Mouse (Mus musculus) limb, embryonic 13.5 days (tissue): ENCODE results near the gene S1pr5. TPM values are rescaled to one million over a fixed set of nuclear protein-coding genes. Genes with fewer than 3 reads are reported as not detected.

Experiments used
- ATAC-seq: fragments of 200-750 bp; cut with Nextera tagmentation; 2 replicates; pipeline ENCODE4 v1.8.0; 2017; ENCODE audit warnings: low read depth, moderate number of reproducible peaks, moderate TSS enrichment; ENCODE audit not compliant: low FRiP score
- H3K27ac ChIP-seq: fragments of 300-500 bp; sonication (generic); 2 replicates; pipeline ENCODE4 v1.5.1; 2015; ENCODE audit warnings: inconsistent platforms, mild to moderate bottlenecking, moderate library complexity
- H3K27me3 ChIP-seq: fragments of 300-500 bp; sonication (generic); 2 replicates; pipeline ENCODE4 v1.6.1; 2015; ENCODE audit warnings: mild to moderate bottlenecking, inconsistent platforms
- H3K36me3 ChIP-seq: fragments of 300-500 bp; sonication (generic); 2 replicates; pipeline ENCODE4 v1.6.1; 2015; ENCODE audit warnings: inconsistent platforms, mild to moderate bottlenecking, moderate library complexity
- H3K4me1 ChIP-seq: fragments of 300-500 bp; sonication (generic); 2 replicates; pipeline ENCODE4 v1.6.1; 2015; ENCODE audit warnings: inconsistent platforms
- H3K4me2 ChIP-seq: fragments of 300-500 bp; sonication (generic); replicated peaks from 2 replicates; pipeline ENCODE4 v1.6.1; 2015; ENCODE audit warnings: inconsistent platforms, mild to moderate bottlenecking, moderate library complexity
- H3K4me3 ChIP-seq: fragments of 300-500 bp; sonication (generic); 2 replicates; pipeline ENCODE4 v1.5.1; 2015; ENCODE audit warnings: moderate library complexity, mild to moderate bottlenecking, inconsistent platforms
- H3K9ac ChIP-seq: fragments of 300-500 bp; sonication (generic); 2 replicates; pipeline ENCODE4 v1.6.1; 2015; ENCODE audit warnings: mild to moderate bottlenecking, inconsistent platforms
- H3K9me3 ChIP-seq: fragments of 300-500 bp; sonication (generic); 2 replicates; pipeline ENCODE4 v1.6.1; 2016; ENCODE audit warnings: inconsistent platforms
- WGBS: fragments of 180-500 bp; shearing (Covaris S2); methylation state at CpG from one replicate; pipeline ENCODE4 v1.1.7; 2015; 5-methylcytosine and 5-hydroxymethylcytosine counted together
- polyA plus RNA-seq: library from polyadenylated mRNA; unstranded; fragments of >200 nt; fragmentation: Nextera tagmentation; extraction: Ambion mirVana; gene quantifications from 2 replicates; pipeline ENCODE4 v1.2.1, GENCODE M21; 2015

The S1pr5 gene
- polyA plus RNA-seq, 1 experiment from 2014 or later: 0.83 TPM

- peak overlapping the region; percentile 55 for H3K4me3 ChIP-seq
- H3K4me2 ChIP-seq: peak overlapping the region; percentile 93
- WGBS: under 1% methylated on average over 72 of the region's 72 CpGs
- H3K27me3 ChIP-seq: peaks cover 80% of the 10 kb centered on the region
- peak overlapping the region; percentile 66 for H3K9ac ChIP-seq
- H3K9me3 ChIP-seq: no peaks in the 10 kb centered on the region; the same call in 1 of the 2 replicates
- H3K4me1 ChIP-seq: peaks cover 30% of the 10 kb centered on the region
- no peak overlapping the region for H3K27ac ChIP-seq
- H3K36me3 ChIP-seq: no peaks in the 10 kb centered on the region
- no peak for ATAC-seq
Observed at GRCm38 (mm10) chr9:21244428-21245112, 3.7 kb downstream of the S1pr5 start.

GRCm38 (mm10) chr9:21243826-21244427, 4.3 kb downstream of the S1pr5 start:
- no peak overlapping the region for H3K27ac ChIP-seq
- H3K9ac ChIP-seq: peak overlapping the region; percentile 66
- ATAC-seq: no peak

GRCm38 (mm10) chr9:21241343-21241742, 6.9 kb downstream of the S1pr5 start:
- Histone ChIP-seq H3K9me3 (no peaks in the 10 kb centered on the region; the same call in 1 of the 2 replicates), H3K36me3 (peaks cover 8% of the 10 kb centered on the region; the same call in 1 of the 2 replicates), H3K4me2 (no peak overlapping the region), H3K4me3 (no peak overlapping the region), H3K4me1 (peaks cover 42% of the 10 kb centered on the region), H3K27ac (no peak overlapping the region), H3K27me3 (peaks cover 48% of the 10 kb centered on the region), H3K9ac (no peak overlapping the region)
- WGBS: 5% methylated on average over 11 of the region's 11 CpGs
- no peak for ATAC-seq

More at GRCm38 (mm10) chr9:21243826-21244427, 4.3 kb downstream of the S1pr5 start:
- H3K4me3 ChIP-seq: peak overlapping the region; percentile 55
- WGBS: 10% methylated on average over 42 of the region's 42 CpGs
- H3K4me1 ChIP-seq: peaks cover 33% of the 10 kb centered on the region
- H3K9me3 ChIP-seq: no peaks in the 10 kb centered on the region; the same call in 1 of the 2 replicates
- peaks cover 74% of the 10 kb centered on the region for H3K27me3 ChIP-seq
- H3K36me3 ChIP-seq: no peaks in the 10 kb centered on the region
- H3K4me2 ChIP-seq: peak overlapping the region; percentile 93

GRCm38 (mm10) chr9:21239465-21239848, 8.8 kb downstream of the S1pr5 start:
- Histone ChIP-seq H3K9me3 (no peaks in the 10 kb centered on the region; the same call in 1 of the 2 replicates), H3K36me3 (peaks cover 25% of the 10 kb centered on the region), H3K27me3 (peaks cover 29% of the 10 kb centered on the region), H3K4me1 (peaks cover 34% of the 10 kb centered on the region), H3K4me2 (peak overlapping the region; percentile 72), H3K4me3 (peak overlapping the region; percentile 78), H3K9ac (peak overlapping the region; percentile 93), H3K27ac (peak overlapping the region; percentile 95)
- 50% methylated on average over 4 of the region's 4 CpGs for WGBS
- ATAC-seq: no peak

GRCm38 (mm10) chr9:21238733-21239464, 9.3 kb downstream of the S1pr5 start, which contains the start of gene Keap1:
Gene Keap1, minus strand, starts transcription at chr9:21239361.
- peaks cover 31% of the 10 kb centered on the region for H3K36me3 ChIP-seq
- no peaks in the 10 kb centered on the region; the same call in 1 of the 2 replicates for H3K9me3 ChIP-seq
- peak; percentile 81 for ATAC-seq

GRCm38 (mm10) chr9:21238004-21238732, 10.1 kb downstream of the S1pr5 start:
- WGBS: under 1% methylated on average over 31 of the region's 31 CpGs
- H3K27ac ChIP-seq: peak overlapping the region; percentile 95
- peaks cover 16% of the 10 kb centered on the region for H3K27me3 ChIP-seq
- no peaks in the 10 kb centered on the region; the same call in 1 of the 2 replicates for H3K9me3 ChIP-seq
- ATAC-seq: peak; percentile 38
- H3K4me3 ChIP-seq: peak overlapping the region; percentile 78
- peak overlapping the region; percentile 93 for H3K9ac ChIP-seq
- peaks cover 24% of the 10 kb centered on the region for H3K4me1 ChIP-seq
- H3K4me2 ChIP-seq: peak overlapping the region; percentile 72
- peaks cover 38% of the 10 kb centered on the region for H3K36me3 ChIP-seq

More at GRCm38 (mm10) chr9:21238733-21239464, 9.3 kb downstream of the S1pr5 start, which contains the start of gene Keap1:
- H3K4me2 ChIP-seq: peak within 1 kb of the TSS; percentile 72
- H3K4me3 ChIP-seq: peak within 1 kb of the TSS; percentile 78
- peaks cover 23% of the 10 kb centered on the region for H3K27me3 ChIP-seq
- H3K27ac ChIP-seq: peak within 1 kb of the TSS; percentile 95
- H3K9ac ChIP-seq: peak within 1 kb of the TSS; percentile 93
- under 1% methylated on average over 59 of the region's 90 CpGs for WGBS
- peaks cover 28% of the 10 kb centered on the region for H3K4me1 ChIP-seq

- peak overlapping the region; percentile 95 for H3K27ac ChIP-seq
- WGBS: 23% methylated on average over 19 of the region's 19 CpGs
- H3K4me2 ChIP-seq: peak overlapping the region; percentile 72
- H3K9me3 ChIP-seq: no peaks in the 10 kb centered on the region
- peak overlapping the region; percentile 78 for H3K4me3 ChIP-seq
- peak; percentile 34 for ATAC-seq
- H3K27me3 ChIP-seq: peaks cover 9% of the 10 kb centered on the region
- peaks cover 45% of the 10 kb centered on the region for H3K36me3 ChIP-seq
- H3K9ac ChIP-seq: peak overlapping the region; percentile 93
- H3K4me1 ChIP-seq: peaks cover 24% of the 10 kb centered on the region
Observed at GRCm38 (mm10) chr9:21237368-21238003, 10.8 kb downstream of the S1pr5 start.

- ATAC-seq: no peak
- Histone ChIP-seq H3K4me2 (peak overlapping the region; percentile 72), H3K9ac (peak overlapping the region; percentile 93), H3K27me3 (peaks cover 4% of the 10 kb centered on the region), H3K27ac (peak overlapping the region; percentile 95; the same call in 1 of the 2 replicates), H3K36me3 (peaks cover 50% of the 10 kb centered on the region), H3K9me3 (no peaks in the 10 kb centered on the region), H3K4me1 (peaks cover 24% of the 10 kb centered on the region), H3K4me3 (peak overlapping the region; percentile 78)
- WGBS: 88% methylated on average over 25 of the region's 25 CpGs
Observed at GRCm38 (mm10) chr9:21236991-21237367, 11.3 kb downstream of the S1pr5 start.

GRCm38 (mm10) chr9:21235341-21235740, 12.9 kb downstream of the S1pr5 start:
- ATAC-seq: no peak
- 84% methylated on average over 4 of the region's 4 CpGs for WGBS
- peaks cover 24% of the 10 kb centered on the region for H3K4me1 ChIP-seq

GRCm38 (mm10) chr9:21233805-21234204, 14.4 kb downstream of the S1pr5 start:
- H3K27ac ChIP-seq: no peak overlapping the region
- H3K36me3 ChIP-seq: peaks cover 81% of the 10 kb centered on the region
- no peak overlapping the region for H3K9ac ChIP-seq
- no peaks in the 10 kb centered on the region for H3K27me3 ChIP-seq
- H3K4me1 ChIP-seq: peaks cover 19% of the 10 kb centered on the region
- H3K9me3 ChIP-seq: no peaks in the 10 kb centered on the region
- no peak for ATAC-seq
- H3K4me2 ChIP-seq: no peak overlapping the region
- WGBS: 84% methylated on average over 28 of the region's 28 CpGs
- no peak overlapping the region for H3K4me3 ChIP-seq

More at GRCm38 (mm10) chr9:21235341-21235740, 12.9 kb downstream of the S1pr5 start:
- peaks cover 66% of the 10 kb centered on the region for H3K36me3 ChIP-seq
- H3K4me3 ChIP-seq: no peak overlapping the region
- H3K27ac ChIP-seq: no peak overlapping the region
- no peaks in the 10 kb centered on the region for H3K27me3 ChIP-seq
- no peak overlapping the region for H3K4me2 ChIP-seq
- no peaks in the 10 kb centered on the region for H3K9me3 ChIP-seq
- H3K9ac ChIP-seq: no peak overlapping the region

GRCm38 (mm10) chr9:21233366-21233765, 14.9 kb downstream of the S1pr5 start:
- H3K36me3 ChIP-seq: peaks cover 84% of the 10 kb centered on the region

More at GRCm38 (mm10) chr9:21233366-21233765, 14.9 kb downstream of the S1pr5 start:
- H3K4me2 ChIP-seq: no peak overlapping the region
- H3K4me3 ChIP-seq: no peak overlapping the region
- no peaks in the 10 kb centered on the region for H3K27me3 ChIP-seq
- H3K4me1 ChIP-seq: peaks cover 19% of the 10 kb centered on the region
- no peak overlapping the region for H3K9ac ChIP-seq
- no peak overlapping the region for H3K27ac ChIP-seq
- 93% methylated on average over 29 of the region's 29 CpGs for WGBS
- no peak for ATAC-seq
- no peaks in the 10 kb centered on the region for H3K9me3 ChIP-seq
